Mouse (Mus musculus) midbrain, embryonic 11.5 days (tissue): ENCODE data around the gene Apoa2. TPM values are rescaled to one million over a fixed set of nuclear protein-coding genes. Genes with fewer than 3 reads are reported as not detected.

ENCODE experiments used
- ATAC-seq: fragments of 200-750 bp; cut with Nextera tagmentation; 2 replicates; pipeline ENCODE4 v1.8.0; 2017; ENCODE audit warnings: moderate TSS enrichment, moderate library complexity; ENCODE audit not compliant: low FRiP score
- DNase-seq: peaks from one replicate; pipeline ENCODE4 v3.0.0; 2015; ENCODE audit warnings: low spot score; ENCODE audit errors: missing footprints
- H3K27ac ChIP-seq: fragments of 300-500 bp; sonication (generic); 2 replicates; pipeline ENCODE4 v1.5.1; 2014; ENCODE audit warnings: low read depth, low read length
- H3K27me3 ChIP-seq: fragments of 300-500 bp; sonication (generic); 2 replicates; pipeline ENCODE4 v1.6.1; 2014; ENCODE audit warnings: mild to moderate bottlenecking, low read length, moderate library complexity, mixed read lengths; ENCODE audit not compliant: control insufficient read depth, insufficient read depth
- H3K36me3 ChIP-seq: fragments of 300-500 bp; sonication (generic); 2 replicates; pipeline ENCODE4 v1.6.1; 2014; ENCODE audit warnings: mild to moderate bottlenecking, low read length, moderate library complexity, mixed read lengths; ENCODE audit not compliant: control insufficient read depth, insufficient read depth
- H3K4me1 ChIP-seq: fragments of 300-500 bp; sonication (generic); 2 replicates; pipeline ENCODE4 v1.6.1; 2014; ENCODE audit warnings: low read length; ENCODE audit not compliant: control insufficient read depth, insufficient read depth
- H3K4me2 ChIP-seq: fragments of 300-500 bp; sonication (generic); 2 replicates; pipeline ENCODE4 v1.6.1; 2014; ENCODE audit warnings: mild to moderate bottlenecking, moderate library complexity
- H3K4me3 ChIP-seq: fragments of 300-500 bp; sonication (generic); 2 replicates; pipeline ENCODE4 v1.5.1; 2014; ENCODE audit warnings: low read depth, low read length
- H3K9ac ChIP-seq: fragments of 300-500 bp; sonication (generic); 2 replicates; pipeline ENCODE4 v1.6.1; 2014; ENCODE audit warnings: low read length
- H3K9me3 ChIP-seq: fragments of 300-500 bp; sonication (generic); 2 replicates; pipeline ENCODE4 v1.6.1; 2016; ENCODE audit warnings: low read length; ENCODE audit not compliant: control insufficient read depth
- WGBS: fragments of 180-500 bp; shearing (Covaris S2); extraction: QIAGEN DNeasy Blood & Tissue Kit; methylation state at CpG from one replicate; pipeline ENCODE4 v1.1.7; 2014; 5-methylcytosine and 5-hydroxymethylcytosine counted together
- polyA plus RNA-seq: library from polyadenylated mRNA; unstranded; fragments of >200 nt; fragmentation: Nextera tagmentation; extraction: Ambion mirVana; gene quantifications from 2 replicates; pipeline ENCODE4 v1.2.1, GENCODE M21; 2014

Gene Apoa2
- polyA plus RNA-seq, 1 experiment from 2014 or later: 3.7 TPM

DNA sequence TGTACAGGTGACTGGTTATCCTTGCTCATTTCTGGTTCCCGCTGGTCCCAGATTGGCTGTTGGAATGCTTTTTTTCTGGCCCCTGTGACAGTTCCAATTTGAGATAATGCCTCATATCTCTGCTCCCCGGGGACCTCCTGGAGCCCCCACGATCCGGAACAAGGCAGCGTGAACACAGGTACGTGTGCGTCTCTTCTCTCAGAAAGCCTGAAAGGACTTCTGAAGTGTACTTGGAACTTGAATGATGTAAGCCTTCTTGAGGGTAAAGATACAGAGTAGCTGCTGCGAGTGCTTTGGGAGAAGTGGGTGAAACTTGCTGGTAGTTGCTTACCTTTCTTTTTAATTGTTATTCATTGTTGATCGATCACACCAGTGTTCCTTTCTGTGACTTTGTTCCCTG is 46.3 kb downstream of the Apoa2 start:
- DNase-seq (no peak), ATAC-seq (no peak)
- Histone ChIP-seq H3K27me3 (no peaks in the 10 kb centered on the region), H3K36me3 (peaks cover 11% of the 10 kb centered on the region), H3K4me3 (peak overlapping the region; percentile 74), H3K4me2 (peak overlapping the region; percentile 97), H3K9ac (peak overlapping the region; percentile 78; the same call in 1 of the 2 replicates), H3K9me3 (no peaks in the 10 kb centered on the region), H3K27ac (no peak overlapping the region), H3K4me1 (peaks cover 10% of the 10 kb centered on the region)
- WGBS: 60% methylated on average over 9 of the region's 9 CpGs

DNA sequence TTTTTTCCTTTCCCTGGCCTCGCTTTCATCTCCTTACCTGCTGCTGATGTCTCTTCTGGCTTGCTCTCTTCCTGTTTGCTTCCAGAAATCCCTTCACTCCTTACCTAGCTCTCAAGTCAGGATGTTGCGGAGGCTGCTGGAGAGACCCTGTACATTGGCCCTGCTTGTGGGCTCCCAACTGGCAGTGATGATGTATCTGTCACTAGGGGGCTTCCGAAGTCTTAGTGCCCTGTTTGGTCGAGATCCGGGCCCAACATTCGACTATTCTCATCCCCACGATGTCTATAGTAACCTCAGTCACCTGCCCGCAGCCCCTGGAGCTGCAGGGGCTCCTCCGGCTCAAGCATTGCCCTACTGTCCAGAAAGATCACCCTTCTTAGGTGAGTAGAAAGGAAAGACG is 46.8 kb downstream of the Apoa2 start:
- ATAC-seq: no peak

DNA sequence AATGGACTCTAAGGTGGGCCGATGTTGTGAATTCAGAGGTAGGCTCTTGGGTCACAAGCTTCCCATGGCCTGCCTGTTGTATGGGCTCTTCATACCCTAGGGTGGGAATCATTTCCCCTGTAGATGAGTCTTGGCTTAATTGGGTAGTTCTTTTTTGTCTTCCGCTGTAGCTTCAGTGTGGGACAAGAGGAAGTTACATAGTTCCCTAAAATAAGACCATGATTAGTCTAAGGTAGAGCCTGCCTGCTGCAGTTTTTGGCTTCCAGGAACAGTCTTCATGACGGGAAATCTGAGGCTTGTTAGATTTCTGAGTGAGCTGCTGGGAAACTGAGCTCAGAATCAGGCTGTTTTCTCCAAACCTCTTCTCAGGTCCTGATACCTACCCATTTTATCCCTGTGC is 47.2 kb downstream of the Apoa2 start:
- no peaks in the 10 kb centered on the region for H3K9me3 ChIP-seq
- H3K27me3 ChIP-seq: no peaks in the 10 kb centered on the region
- no peak overlapping the region for H3K4me3 ChIP-seq
- ATAC-seq (no peak), DNase-seq (no peak)
- H3K36me3 ChIP-seq: peaks cover 11% of the 10 kb centered on the region
- 89% methylated on average over 3 of the region's 3 CpGs for WGBS
- H3K4me1 ChIP-seq: peaks cover 10% of the 10 kb centered on the region
- H3K4me2 ChIP-seq: no peak overlapping the region
- no peak overlapping the region for H3K9ac ChIP-seq
- H3K27ac ChIP-seq: no peak overlapping the region

More for the DNA sequence above, 46.8 kb downstream of the Apoa2 start:
- no peaks in the 10 kb centered on the region for H3K27me3 ChIP-seq
- no peak for DNase-seq
- no peak overlapping the region for H3K9ac ChIP-seq
- H3K9me3 ChIP-seq: no peaks in the 10 kb centered on the region
- peaks cover 11% of the 10 kb centered on the region for H3K36me3 ChIP-seq
- 79% methylated on average over 10 of the region's 10 CpGs for WGBS
- peaks cover 10% of the 10 kb centered on the region for H3K4me1 ChIP-seq
- H3K4me2 ChIP-seq: no peak overlapping the region
- H3K4me3 ChIP-seq: no peak overlapping the region
- no peak overlapping the region for H3K27ac ChIP-seq

DNA sequence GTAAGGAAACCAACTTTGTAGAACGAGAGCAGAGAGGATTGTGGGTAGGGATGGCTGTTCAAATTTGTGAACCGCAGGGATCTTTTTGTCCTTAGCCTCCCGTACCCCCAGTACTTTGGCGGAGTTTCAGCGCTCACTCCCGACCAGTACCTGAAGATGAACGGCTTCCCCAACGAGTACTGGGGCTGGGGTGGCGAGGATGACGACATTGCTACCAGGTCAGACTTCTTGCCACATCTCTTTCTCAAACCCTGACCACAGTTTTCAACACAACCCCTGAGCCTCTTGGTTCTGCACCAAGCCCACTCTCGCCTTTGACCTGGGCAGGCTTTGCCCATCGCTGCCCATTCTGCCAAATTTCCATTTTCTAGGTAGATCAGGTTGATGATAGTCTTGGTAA is 49.3 kb downstream of the Apoa2 start:
- H3K4me3 ChIP-seq: no peak overlapping the region
- H3K27me3 ChIP-seq: no peaks in the 10 kb centered on the region
- H3K4me2 ChIP-seq: no peak overlapping the region
- H3K27ac ChIP-seq: no peak overlapping the region
- ATAC-seq: no peak
- no peak overlapping the region for H3K9ac ChIP-seq
- 94% methylated on average over 12 of the region's 12 CpGs for WGBS
- DNase-seq: no peak
- peaks cover 10% of the 10 kb centered on the region for H3K4me1 ChIP-seq
- H3K9me3 ChIP-seq: no peaks in the 10 kb centered on the region
- peaks cover 17% of the 10 kb centered on the region for H3K36me3 ChIP-seq

DNA sequence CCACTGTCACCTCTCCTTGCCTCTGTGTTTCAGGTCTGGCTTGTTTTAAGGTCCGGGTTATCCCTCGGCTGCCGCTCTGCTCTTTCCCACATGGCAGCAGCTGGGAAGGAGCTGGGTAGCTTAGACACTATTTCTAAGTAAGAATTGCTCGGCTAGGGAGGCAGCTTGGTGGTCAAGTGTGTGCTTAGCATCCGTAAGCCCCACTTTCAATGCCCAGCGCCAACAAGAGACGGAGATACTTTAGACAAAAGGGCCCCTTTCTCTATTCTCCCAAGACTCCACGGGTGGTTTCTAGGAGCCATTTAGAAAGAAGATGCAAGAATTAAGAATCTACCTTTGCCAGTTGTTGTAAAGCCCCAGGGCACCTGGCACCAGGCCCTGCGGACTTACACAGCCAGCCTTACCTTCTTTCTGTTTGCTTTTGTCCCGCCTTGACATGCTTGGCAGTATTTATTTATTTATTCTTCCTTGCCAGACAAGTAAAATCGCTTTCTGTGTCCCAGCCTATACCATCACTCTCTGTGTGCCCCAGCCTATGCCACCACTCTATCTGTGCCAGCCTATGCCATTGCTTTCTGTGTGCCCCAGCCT is 50.4 kb downstream of the Apoa2 start:
- no peak overlapping the region for H3K4me3 ChIP-seq
- no peak overlapping the region for H3K27ac ChIP-seq
- no peaks in the 10 kb centered on the region for H3K9me3 ChIP-seq
- peaks cover 11% of the 10 kb centered on the region for H3K4me1 ChIP-seq
- H3K4me2 ChIP-seq: no peak overlapping the region
- H3K27me3 ChIP-seq: no peaks in the 10 kb centered on the region
- H3K36me3 ChIP-seq: peaks cover 17% of the 10 kb centered on the region
- DNase-seq: no peak
- no peak overlapping the region for H3K9ac ChIP-seq
- no peak for ATAC-seq
- WGBS: 84% methylated on average over 11 of the region's 11 CpGs

Other genes with a start within 250 kb of the Apoa2 start
- 0.18 TPM in 1 of 2 replicates, not detected in the other for gene Fcgr2b, start 248.5 kb upstream of the Apoa2 start, polyA plus RNA-seq
- gene Fcgr4, start 206.1 kb upstream of the Apoa2 start, polyA plus RNA-seq: 0.18 and 0.55 TPM in 2 replicates
- gene Fcgr3, start 160.1 kb upstream of the Apoa2 start, polyA plus RNA-seq: 8.5 and 8.6 TPM in 2 replicates
- gene Cfap126, start 111.1 kb upstream of the Apoa2 start, polyA plus RNA-seq: 1.7 and 2.4 TPM in 2 replicates
- gene Sdhc, start 74.5 kb upstream of the Apoa2 start, polyA plus RNA-seq: 291 and 314 TPM in 2 replicates
- gene Mpz, start 74.3 kb upstream of the Apoa2 start, polyA plus RNA-seq: 0.12 TPM in 2 replicates
- 30.1 and 32.0 TPM in 2 replicates for gene Pcp4l1, start 28.8 kb upstream of the Apoa2 start, polyA plus RNA-seq
- 0.10 and 0.18 TPM in 2 replicates for gene Nr1i3, start 11.1 kb upstream of the Apoa2 start, polyA plus RNA-seq
- 24.0 and 24.7 TPM in 2 replicates for gene Tomm40l, start 2.5 kb upstream of the Apoa2 start, polyA plus RNA-seq
- gene Fcer1g, start 9.3 kb downstream of the Apoa2 start, polyA plus RNA-seq: 25.5 and 27.3 TPM in 2 replicates
- 4.0 and 4.4 TPM in 2 replicates for gene Adamts4, start 25.4 kb downstream of the Apoa2 start, polyA plus RNA-seq
- 232 and 274 TPM in 2 replicates for gene Ndufs2, start 26.3 kb downstream of the Apoa2 start, polyA plus RNA-seq
- gene B4galt3, start 45.3 kb downstream of the Apoa2 start, polyA plus RNA-seq: 49.5 and 58.4 TPM in 2 replicates
- gene Ppox, start 56.1 kb downstream of the Apoa2 start, polyA plus RNA-seq: 54.1 and 56.3 TPM in 2 replicates
- 84.7 and 88.6 TPM in 2 replicates for gene Usp21, start 62.9 kb downstream of the Apoa2 start, polyA plus RNA-seq
- 115 and 117 TPM in 2 replicates for gene Ufc1, start 70.0 kb downstream of the Apoa2 start, polyA plus RNA-seq
- 45.1 and 46.7 TPM in 2 replicates for gene Dedd, start 104.1 kb downstream of the Apoa2 start, polyA plus RNA-seq
- 31.9 and 32.7 TPM in 2 replicates for gene Nit1, start 120.6 kb downstream of the Apoa2 start, polyA plus RNA-seq
- gene Pfdn2, start 120.6 kb downstream of the Apoa2 start, polyA plus RNA-seq: 64.8 and 69.8 TPM in 2 replicates
- gene Klhdc9, start 135.7 kb downstream of the Apoa2 start, polyA plus RNA-seq: 1.4 and 2.3 TPM in 2 replicates
- 0.49 and 0.65 TPM in 2 replicates for gene Nectin4, start 145.0 kb downstream of the Apoa2 start, polyA plus RNA-seq
- gene Arhgap30, start 163.9 kb downstream of the Apoa2 start, polyA plus RNA-seq: 0.38 and 0.57 TPM in 2 replicates
- gene Usf1, start 186.3 kb downstream of the Apoa2 start, polyA plus RNA-seq: 152 and 154 TPM in 2 replicates
- 2.1 and 4.0 TPM in 2 replicates for gene Tstd1, start 193.8 kb downstream of the Apoa2 start, polyA plus RNA-seq
- 9.9 and 13.1 TPM in 2 replicates for gene F11r, start 212.5 kb downstream of the Apoa2 start, polyA plus RNA-seq